Mouse (Mus musculus) MEL (cell line): ENCODE measurements around the gene Gm14325. TPM values are rescaled to one million over a fixed set of nuclear protein-coding genes. Genes with fewer than 3 reads are reported as not detected.
"Not testable (repeated sequence)": the region's sequence is repeated elsewhere in the genome, so short reads cannot be mapped to it uniquely, and the experiment has no call there.

ENCODE experiments used
- DNase-seq: peaks from one replicate; pipeline ENCODE4 v3.0.0; 2011; ENCODE audit warnings: low read depth, low spot score
- H3K27ac ChIP-seq: 2 replicates; pipeline ENCODE4 v1.5.1; 2012; ENCODE audit warnings: low read depth, mild to moderate bottlenecking, control low read depth, low read length, moderate library complexity; ENCODE audit not compliant: control insufficient read depth
- H3K27me3 ChIP-seq, 2 experiments: fragments of 150-350 bp in 1 of 2; sonication (generic) in 1 of 2; 2 replicates each; pipeline ENCODE4 v1.6.1; 2012; ENCODE audit warnings: low read length in 2 of 2, mild to moderate bottlenecking in 2 of 2, improper control_type of control experiment in 1 of 2, moderate library complexity in 1 of 2; ENCODE audit not compliant: insufficient read depth in 2 of 2, control insufficient read depth in 1 of 2
- H3K36me3 ChIP-seq, 2 experiments: 2 replicates each; pipeline ENCODE4 v1.6.1; 2012 to 2014; ENCODE audit warnings: low read length in 2 of 2, improper control_type of control experiment in 1 of 2, inconsistent platforms in 1 of 2, mild to moderate bottlenecking in 1 of 2; ENCODE audit not compliant: insufficient read depth in 2 of 2, control insufficient read depth in 1 of 2
- H3K4me1 ChIP-seq, 2 experiments: fragments of 150-350 bp in 1 of 2; sonication (generic) in 1 of 2; 2 replicates each; pipeline ENCODE4 v1.6.1; 2012; ENCODE audit warnings: low read length in 2 of 2, improper control_type of control experiment in 1 of 2, mild to moderate bottlenecking in 1 of 2; ENCODE audit not compliant: insufficient read depth in 2 of 2, control insufficient read depth in 1 of 2
- H3K4me3 ChIP-seq, 2 experiments: fragments of 150-350 bp in 1 of 2; sonication (generic) in 1 of 2; 2 replicates each; pipeline ENCODE4 v1.5.1; 2012; ENCODE audit warnings: low read depth in 2 of 2, low read length in 2 of 2, mild to moderate bottlenecking in 2 of 2, moderate library complexity in 2 of 2, control low read depth in 1 of 2, improper control_type of control experiment in 1 of 2; ENCODE audit not compliant: control insufficient read depth in 1 of 2, insufficient read depth in 1 of 2
- H3K79me2 ChIP-seq: 2 replicates; pipeline ENCODE4 v1.6.1; 2012; ENCODE audit warnings: mild to moderate bottlenecking, low read length, moderate library complexity; ENCODE audit not compliant: control insufficient read depth, poor library complexity, insufficient read depth
- H3K9ac ChIP-seq: 2 replicates; pipeline ENCODE4 v1.6.1; 2012; ENCODE audit warnings: low read depth, mild to moderate bottlenecking, control low read depth, low read length, moderate library complexity; ENCODE audit not compliant: control insufficient read depth, poor library complexity, severe bottlenecking
- H3K9me3 ChIP-seq: fragments of 150-350 bp; sonication (generic); replicated peaks from 2 replicates; pipeline ENCODE4 v1.6.1; 2012; ENCODE audit warnings: mild to moderate bottlenecking, low read length, improper control_type of control experiment, moderate library complexity; ENCODE audit not compliant: insufficient read depth
- polyA plus RNA-seq, 2 experiments: library from polyadenylated mRNA; stranded (reverse) in 1 of 2; unstranded in 1 of 2; fragments of >175 nt in 1 of 2; fragments of >200 nt in 1 of 2; gene quantifications; 2 replicates each; pipeline versions ENCODE4 v1.2.1 to v1.2.4; 2012; ENCODE audit warnings: low replicate concordance in 2 of 2, low read depth in 1 of 2; ENCODE audit not compliant: insufficient read length in 2 of 2, insufficient read depth in 1 of 2, missing spikeins in 1 of 2
- total RNA-seq: library from RNA; depleted of rRNA; stranded (reverse); fragments of 300-350 nt; gene quantifications from 2 replicates; pipeline ENCODE4 v1.2.3, GENCODE M21; 2012; rRNA removed

Gene Gm14325
- total and polyA plus RNA-seq, 3 experiments, result 6.6 to 3,002 (median 23.9) TPM

DNA sequence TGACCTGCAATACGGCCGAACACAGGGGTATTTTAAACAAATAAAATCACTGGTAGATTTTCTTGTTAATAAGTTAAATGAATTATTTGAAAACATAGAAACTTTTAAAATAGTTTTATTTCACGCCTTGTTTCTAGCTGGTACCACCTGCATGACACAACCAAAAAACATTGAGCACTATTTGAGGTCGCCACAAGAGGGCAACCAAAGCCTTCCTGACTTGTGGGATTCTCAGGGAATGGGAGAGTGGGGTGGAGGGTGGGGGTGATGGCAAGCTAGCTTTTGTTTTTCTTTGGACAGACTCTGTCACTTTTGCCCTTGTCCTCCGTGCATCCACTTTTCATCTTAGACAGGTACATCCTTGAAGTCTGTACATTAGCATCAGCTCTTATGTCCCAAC, 18.2 kb downstream of the Gm14325 start:
- H3K27ac ChIP-seq, H3K27me3 ChIP-seq, H3K9ac ChIP-seq, DNase-seq, H3K4me3 ChIP-seq, H3K4me1 ChIP-seq, H3K9me3 ChIP-seq, H3K36me3 ChIP-seq, H3K79me2 ChIP-seq: not testable (repeated sequence)

DNA sequence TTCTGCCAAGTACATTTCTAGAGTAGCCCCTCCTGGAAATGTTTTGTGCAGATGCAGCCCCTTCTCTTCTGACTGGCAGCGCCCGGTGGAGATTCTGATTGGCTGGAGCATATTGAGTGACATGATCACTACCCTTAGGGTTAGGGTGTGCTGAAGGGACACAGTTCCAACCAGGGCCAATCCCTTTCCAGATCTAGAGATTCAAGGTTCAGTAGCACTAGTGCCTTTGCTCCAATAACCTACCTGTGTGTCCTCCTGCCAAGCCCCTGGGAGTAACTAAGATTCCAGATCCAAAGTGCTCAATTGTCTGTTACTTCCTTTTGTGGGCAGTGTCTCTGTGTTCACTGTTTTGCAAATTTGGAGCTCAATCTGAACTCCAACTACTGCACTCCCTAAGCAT, 34.0 kb downstream of the Gm14325 start:
- H3K79me2 ChIP-seq, H3K9me3 ChIP-seq, H3K27me3 ChIP-seq, H3K4me3 ChIP-seq, H3K36me3 ChIP-seq, H3K4me1 ChIP-seq, H3K9ac ChIP-seq, H3K27ac ChIP-seq, DNase-seq: not testable (repeated sequence)

DNA sequence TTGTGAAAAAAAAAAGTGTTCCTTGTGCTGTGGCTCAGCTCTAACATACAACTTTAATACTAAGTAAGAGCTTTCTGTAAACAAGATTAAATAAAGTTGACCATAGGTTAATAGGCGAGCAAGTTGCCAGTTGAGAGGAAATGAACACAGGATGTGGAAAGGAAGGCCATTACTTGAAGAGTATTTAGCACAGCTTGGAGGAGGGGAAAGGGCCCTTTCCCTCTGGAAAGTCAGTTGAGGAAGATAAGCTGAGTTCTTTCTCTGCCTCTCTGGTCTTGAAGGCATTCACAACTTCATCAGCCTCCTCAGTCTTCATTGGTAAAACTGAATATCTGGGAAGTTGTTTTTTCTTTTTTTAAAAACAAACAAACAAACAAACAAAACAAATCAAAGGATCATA, 52.8 kb downstream of the Gm14325 start:
- H3K27me3 ChIP-seq, H3K79me2 ChIP-seq, DNase-seq, H3K27ac ChIP-seq, H3K9me3 ChIP-seq, H3K36me3 ChIP-seq, H3K4me3 ChIP-seq, H3K9ac ChIP-seq, H3K4me1 ChIP-seq: not testable (repeated sequence)

Other genes starting within 250 kb of the Gm14325 start
- gene Gm14322, start 81.0 kb downstream of the Gm14325 start, total RNA-seq, result 0.39 TPM in 2 replicates
- not detected for gene Gm14322, start 81.0 kb downstream of the Gm14325 start, polyA plus RNA-seq
- not detected in 2 replicates for gene Gm14327, start 56.8 kb upstream of the Gm14325 start, total RNA-seq
- not detected for gene Gm14327, start 56.8 kb upstream of the Gm14325 start, polyA plus RNA-seq
- gene Zfp972, start 85.3 kb upstream of the Gm14325 start, total RNA-seq, result 0.23 TPM in 1 of 2 replicates, not detected in the other
- gene Zfp972, start 85.3 kb upstream of the Gm14325 start, polyA plus RNA-seq, result under 1 TPM in 1 of 2 experiments, not detected in 1; 0.26 TPM
- 13.3 and 17.1 TPM in 2 replicates for gene Gm14326, start 117.0 kb upstream of the Gm14325 start, total RNA-seq
- 10 to 100 TPM in 1 of 2 experiments, not detected in 1; 10.3 TPM for gene Gm14326, start 117.0 kb upstream of the Gm14325 start, polyA plus RNA-seq
- gene Zfp971, start 182.9 kb upstream of the Gm14325 start, total RNA-seq, result 46.7 and 59.7 TPM in 2 replicates
- over 10,000 TPM in 1 of 2 experiments, 10 to 100 TPM in 1; 17.7 to 10,023 TPM for gene Zfp971, start 182.9 kb upstream of the Gm14325 start, polyA plus RNA-seq
- not detected in 2 replicates for gene Zfp931, start 238.1 kb upstream of the Gm14325 start, total RNA-seq
- under 1 TPM in 1 of 2 experiments, not detected in 1; 0.15 TPM for gene Zfp931, start 238.1 kb upstream of the Gm14325 start, polyA plus RNA-seq